Mouse (Mus musculus) layer of hippocampus, adult 9-11 months (tissue): ENCODE data around the gene F8.

Experiments used
- DNase-seq: peaks from one replicate; pipeline ENCODE4 v3.0.0; 2022

Gene F8

GRCm38 (mm10) chrX:75137729-75138128 is 244.7 kb downstream of the F8 start:
- no peak for DNase-seq

GRCm38 (mm10) chrX:75136938-75137337 is 245.5 kb downstream of the F8 start:
- DNase-seq = no peak

DNA sequence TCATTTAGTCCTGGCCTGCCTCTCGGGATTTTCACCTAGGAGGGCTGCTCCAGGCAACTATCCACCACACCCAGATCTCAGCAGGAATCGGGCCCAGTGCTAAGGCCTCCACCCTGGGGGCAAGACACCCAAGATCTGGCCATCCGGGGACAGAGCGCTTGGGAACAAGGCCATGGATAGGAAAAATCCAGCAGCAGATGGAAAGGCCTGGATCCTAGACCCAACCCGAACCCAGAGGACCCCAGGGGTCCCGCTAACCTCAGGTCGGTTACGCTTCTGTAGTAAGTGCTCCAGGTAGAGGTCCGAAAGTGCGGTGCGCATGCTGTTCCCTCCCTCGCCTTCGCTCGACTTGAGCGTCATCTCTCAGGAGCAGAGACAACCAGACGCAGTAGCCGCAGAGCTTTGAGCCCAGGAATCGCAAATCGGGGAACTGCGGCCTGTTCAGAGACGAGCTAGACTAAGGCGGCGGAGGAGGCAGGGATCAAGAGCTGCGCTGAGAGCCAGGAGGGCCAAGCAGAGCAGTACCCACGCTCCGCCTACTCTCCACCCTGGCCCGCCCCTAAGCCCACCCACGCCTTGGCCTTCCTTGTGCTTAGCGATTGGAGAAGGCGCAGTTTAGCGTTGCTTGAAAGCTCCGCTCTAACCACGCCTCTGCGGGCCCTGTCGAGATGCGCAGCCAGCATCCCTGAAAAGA is 251.8 kb downstream of the F8 start, which contains the start of gene Mpp1:
TSS of gene Mpp1 (minus strand) at position 550 of the 694 bp plus-strand sequence.
- DNase-seq = peak; percentile 77

- no peak for DNase-seq
Measured at GRCm38 (mm10) chrX:75129474-75129873, 252.9 kb downstream of the F8 start.

GRCm38 (mm10) chrX:75128333-75128980 is 254.0 kb downstream of the F8 start:
- DNase-seq = peak; percentile 9

GRCm38 (mm10) chrX:75126893-75127292 is 255.5 kb downstream of the F8 start:
- DNase-seq = no peak

GRCm38 (mm10) chrX:75125606-75126005 is 256.8 kb downstream of the F8 start:
- DNase-seq = no peak
